Mouse (Mus musculus) heart, embryonic 13.5 days (tissue): Measurements from ENCODE around the gene Dnase1l2. TPM values are rescaled to one million over a fixed set of nuclear protein-coding genes. Genes with fewer than 3 reads are reported as not detected.
"Not testable (repeated sequence)": the region's sequence is repeated elsewhere in the genome, so short reads cannot be mapped to it uniquely, and the experiment has no call there.

ENCODE experiments used
- ATAC-seq: fragments of 200-750 bp; cut with Nextera tagmentation; 2 replicates; pipeline ENCODE4 v1.8.0; 2017; ENCODE audit warnings: moderate TSS enrichment; ENCODE audit not compliant: insufficient number of reproducible peaks, low FRiP score, low TSS enrichment; ENCODE audit errors: extremely low read depth
- H3K27ac ChIP-seq: fragments of 300-500 bp; sonication (generic); replicated peaks from 2 replicates; pipeline ENCODE4 v1.5.1; 2015; ENCODE audit warnings: moderate library complexity, mild to moderate bottlenecking, inconsistent platforms
- H3K27me3 ChIP-seq: fragments of 300-500 bp; sonication (generic); replicated peaks from 2 replicates; pipeline ENCODE4 v1.6.1; 2015; ENCODE audit warnings: mild to moderate bottlenecking, inconsistent platforms
- H3K36me3 ChIP-seq: fragments of 300-500 bp; sonication (generic); 2 replicates; pipeline ENCODE4 v1.6.1; 2015; ENCODE audit warnings: mild to moderate bottlenecking, inconsistent platforms
- H3K4me1 ChIP-seq: fragments of 300-500 bp; sonication (generic); 2 replicates; pipeline ENCODE4 v1.6.1; 2015; ENCODE audit warnings: inconsistent platforms
- H3K4me2 ChIP-seq: fragments of 300-500 bp; sonication (generic); 2 replicates; pipeline ENCODE4 v1.6.1; 2015; ENCODE audit warnings: inconsistent platforms, mild to moderate bottlenecking, moderate library complexity
- H3K4me3 ChIP-seq: fragments of 300-500 bp; sonication (generic); 2 replicates; pipeline ENCODE4 v1.5.1; 2015; ENCODE audit warnings: moderate library complexity, mild to moderate bottlenecking, inconsistent platforms
- H3K9ac ChIP-seq: fragments of 300-500 bp; sonication (generic); 2 replicates; pipeline ENCODE4 v1.6.1; 2015; ENCODE audit warnings: inconsistent platforms, mild to moderate bottlenecking, moderate library complexity
- H3K9me3 ChIP-seq: fragments of 300-500 bp; sonication (generic); 2 replicates; pipeline ENCODE4 v1.6.1; 2016; ENCODE audit warnings: inconsistent platforms
- WGBS: fragments of 180-500 bp; shearing (Covaris S2); methylation state at CpG from one replicate; pipeline ENCODE4 v1.1.7; 2015; ENCODE audit warnings: mixed read lengths; 5-methylcytosine and 5-hydroxymethylcytosine counted together
- polyA plus RNA-seq: library from polyadenylated mRNA; unstranded; fragments of >200 nt; fragmentation: Nextera tagmentation; extraction: Ambion mirVana; gene quantifications from 2 replicates; pipeline ENCODE4 v1.2.1, GENCODE M21; 2015

The Dnase1l2 gene
- polyA plus RNA-seq, 1 experiment from 2014 or later = 1.5 TPM

DNA sequence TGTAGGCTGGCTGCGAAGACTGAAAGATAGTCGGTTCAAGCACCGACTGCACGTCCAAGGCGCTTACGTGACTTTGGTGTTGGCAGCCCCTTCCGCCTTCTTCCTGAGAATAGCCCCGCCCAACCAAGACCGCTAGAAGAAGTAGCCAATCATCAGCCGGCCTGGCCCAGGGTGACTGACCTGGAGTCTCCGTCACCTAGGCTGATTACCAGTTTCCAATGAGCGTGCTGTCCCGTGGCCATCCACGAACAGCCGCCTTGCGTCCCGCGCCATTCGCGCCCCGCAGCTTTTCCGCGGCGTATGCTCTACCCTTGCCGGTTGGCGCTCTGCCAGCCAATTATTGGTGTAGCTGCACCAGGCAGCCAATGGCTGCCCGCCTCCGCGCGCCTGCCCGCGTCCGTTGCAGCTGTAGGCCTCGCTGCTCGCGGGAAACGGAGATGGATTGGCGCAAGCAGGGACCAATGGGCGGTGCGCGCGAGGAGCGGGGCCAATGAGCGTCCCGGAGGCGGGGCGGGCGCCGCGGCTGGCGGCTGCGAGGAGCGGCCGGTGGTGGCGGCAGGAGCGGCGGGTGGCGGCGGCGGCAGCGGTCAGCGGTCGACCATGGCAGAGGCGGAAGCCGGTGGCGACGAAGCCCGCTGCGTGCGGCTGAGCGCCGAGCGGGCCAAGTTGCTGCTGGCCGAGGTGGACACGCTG, 27.2 kb upstream of the Dnase1l2 start, which contains the start of the genes E4f1 and Pgp:
TSS of gene E4f1 (minus strand) at position 404 of the 693 bp plus-strand sequence.
TSS of gene Pgp (plus strand) at position 483 of the 693 bp plus-strand sequence.
- Histone ChIP-seq H3K4me3 (peak within 1 kb of the TSS; percentile 95), H3K27ac (peak within 1 kb of the TSS; percentile 89), H3K9me3 (no peaks in the 10 kb centered on the region), H3K27me3 (no peaks in the 10 kb centered on the region), H3K4me2 (peak within 1 kb of the TSS; percentile 100), H3K9ac (peak within 1 kb of the TSS; percentile 97), H3K4me1 (peaks cover 42% of the 10 kb centered on the region), H3K36me3 (peaks cover 24% of the 10 kb centered on the region)
- WGBS = under 1% methylated on average over 73 of the region's 75 CpGs
- ATAC-seq = peak; percentile 95

DNA sequence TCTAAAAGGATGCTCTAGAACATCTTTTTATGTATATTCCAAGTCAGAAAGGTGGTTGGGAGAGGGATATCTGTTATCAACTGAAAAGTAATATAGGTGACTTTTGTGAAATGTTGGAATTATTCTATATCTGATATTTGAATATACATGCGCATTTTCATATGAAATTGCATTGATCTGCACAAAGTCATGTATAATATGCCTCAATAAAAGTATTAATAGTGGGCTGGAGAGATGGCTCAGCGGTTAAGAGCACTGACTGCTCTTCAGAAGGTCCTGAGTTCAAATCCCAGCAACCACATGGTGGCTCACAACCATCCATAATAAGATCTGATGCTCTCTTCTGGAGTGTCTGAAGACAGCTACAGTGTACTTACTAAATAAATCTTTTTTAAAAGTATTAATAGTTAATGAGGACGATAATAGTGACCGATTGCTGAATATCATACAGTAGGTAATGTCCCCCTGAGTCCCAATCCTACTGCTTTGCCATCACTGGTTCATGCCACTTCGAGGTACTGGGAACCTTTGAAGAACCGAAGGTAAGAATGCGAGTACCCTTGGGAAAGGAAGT, 26.5 kb upstream of the Dnase1l2 start:
- ATAC-seq = no peak
- Histone ChIP-seq H3K9ac (peak overlapping the region; percentile 97), H3K27ac (peak overlapping the region; percentile 89), H3K4me3 (peak overlapping the region; percentile 95), H3K27me3 (no peaks in the 10 kb centered on the region), H3K4me1 (peaks cover 40% of the 10 kb centered on the region), H3K4me2 (peak overlapping the region; percentile 100), H3K9me3 (no peaks in the 10 kb centered on the region), H3K36me3 (peaks cover 18% of the 10 kb centered on the region)
- WGBS = 17% methylated on average over 7 of the region's 7 CpGs

DNA sequence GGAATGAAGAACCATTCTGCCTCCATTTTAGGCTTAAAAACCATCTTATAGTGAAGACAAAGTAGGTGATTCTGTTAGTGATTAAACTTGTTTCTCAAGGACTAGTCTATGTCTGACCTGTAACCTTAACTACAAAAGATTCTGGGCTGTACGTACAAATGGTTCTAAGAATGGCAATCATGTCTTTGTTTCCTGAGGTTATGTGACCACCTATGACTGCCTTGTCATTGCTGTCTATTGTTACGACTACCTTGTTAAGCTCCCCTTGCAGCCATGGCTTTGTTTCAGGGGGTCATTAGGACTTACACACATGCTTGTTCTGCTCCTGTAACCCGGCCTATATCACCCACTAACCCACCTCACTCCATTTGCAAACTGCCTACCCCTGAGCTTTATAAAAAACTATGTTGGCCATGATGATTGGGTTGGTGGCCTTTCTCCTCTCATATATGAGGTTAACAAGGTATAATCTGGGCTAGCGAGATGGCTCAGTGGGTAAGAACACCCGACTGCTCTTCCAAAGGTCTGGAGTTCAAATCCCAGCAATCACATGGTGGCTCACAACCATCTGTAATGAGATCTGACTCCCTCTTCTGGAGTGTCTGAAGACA, 25.8 kb upstream of the Dnase1l2 start:
- Histone ChIP-seq H3K9ac (no peak overlapping the region), H3K36me3 (peaks cover 11% of the 10 kb centered on the region), H3K9me3 (no peaks in the 10 kb centered on the region), H3K4me1 (peaks cover 34% of the 10 kb centered on the region), H3K27ac (no peak overlapping the region), H3K4me3 (no peak overlapping the region), H3K27me3 (no peaks in the 10 kb centered on the region), H3K4me2 (no peak overlapping the region)
- 93% methylated on average over 5 of the region's 5 CpGs for whole genome bisulfite sequencing
- no peak for ATAC-seq

DNA sequence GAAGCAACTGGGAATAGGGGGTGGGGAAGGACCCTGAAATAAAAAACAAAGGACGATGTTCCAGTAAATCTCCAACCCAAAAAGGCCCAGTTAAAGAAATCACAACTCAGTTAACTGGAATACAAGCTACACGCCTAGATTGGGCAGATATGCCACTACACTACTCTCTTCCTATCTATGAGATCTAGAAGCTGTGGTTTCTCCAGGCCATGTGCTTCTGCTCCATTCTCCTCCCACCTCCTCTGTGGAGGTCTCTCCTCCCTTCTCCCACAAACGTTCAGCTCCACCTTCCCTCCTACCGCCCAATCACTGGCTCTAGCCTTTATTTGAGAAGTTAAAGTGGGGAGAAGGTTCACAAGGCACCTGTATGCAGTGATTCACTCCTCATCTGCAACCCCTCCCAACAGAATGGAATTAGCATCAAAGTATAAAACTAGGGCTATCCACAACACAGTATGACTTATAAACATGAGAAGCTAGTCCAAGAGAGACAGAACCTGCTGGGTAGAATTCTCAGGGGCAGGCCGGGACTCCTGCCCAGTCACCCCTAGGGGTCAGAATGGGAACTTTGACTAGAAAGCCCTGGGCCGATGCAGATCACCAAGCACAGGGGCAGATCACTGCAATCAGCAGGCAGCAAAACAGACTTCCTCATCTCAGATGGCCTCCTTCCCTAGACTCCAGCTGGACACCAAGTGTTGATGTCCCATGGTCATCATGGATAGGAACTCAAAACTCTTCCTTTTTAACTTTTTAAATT, 20.6 kb upstream of the Dnase1l2 start:
- Histone ChIP-seq H3K9ac (no peak overlapping the region), H3K4me2 (peak overlapping the region; percentile 20; the same call in 1 of the 2 replicates), H3K27me3 (no peaks in the 10 kb centered on the region), H3K4me1 (peaks cover 14% of the 10 kb centered on the region), H3K4me3 (no peak overlapping the region), H3K27ac (peak overlapping the region; percentile 16; the same call in 1 of the 2 replicates), H3K9me3 (no peaks in the 10 kb centered on the region), H3K36me3 (no peaks in the 10 kb centered on the region)
- 44% methylated on average over 6 of the region's 6 CpGs for WGBS
- no peak for ATAC-seq

DNA sequence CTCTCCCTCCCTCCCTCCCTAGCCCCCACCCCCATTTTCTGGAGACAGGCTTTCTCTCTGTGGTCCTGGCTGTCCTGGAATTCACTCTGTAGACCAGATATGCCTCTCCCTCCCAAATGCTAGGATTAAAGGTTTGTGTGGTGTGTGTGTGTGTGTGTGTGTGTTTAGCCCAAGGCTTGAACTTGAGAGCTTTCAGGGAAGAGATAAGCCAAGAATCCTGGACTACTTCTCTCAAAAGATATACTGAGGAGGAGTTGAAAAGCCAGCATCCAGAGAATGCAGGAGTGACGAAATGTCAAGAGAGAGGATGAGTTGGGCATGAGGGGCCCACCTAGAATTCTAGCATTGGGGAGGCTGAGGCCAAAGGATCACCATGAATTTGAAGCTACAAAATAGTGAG, 20.0 kb upstream of the Dnase1l2 start:
- ATAC-seq = no peak
- peak overlapping the region; percentile 20; the same call in 1 of the 2 replicates for H3K4me2 ChIP-seq

DNA sequence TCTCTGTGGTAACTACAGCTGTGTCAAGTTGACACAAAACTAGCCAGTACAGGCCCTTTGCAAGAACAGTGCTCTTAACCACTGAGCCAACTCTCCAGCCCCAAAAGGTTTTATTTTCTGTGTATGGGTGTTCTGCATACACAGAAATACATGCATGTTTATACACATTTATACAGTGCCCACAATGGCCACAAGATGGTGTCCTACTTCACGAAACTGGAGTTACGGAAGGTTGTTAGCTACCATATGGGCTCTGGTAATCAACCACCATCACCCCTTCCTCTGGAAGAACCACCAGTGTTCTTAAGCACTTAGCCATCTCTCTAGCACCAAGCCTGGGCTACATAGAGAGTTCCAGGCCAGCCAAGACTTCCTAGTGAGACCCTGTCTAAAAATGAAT, 18.7 kb upstream of the Dnase1l2 start:
- H3K4me1 ChIP-seq = peaks cover 14% of the 10 kb centered on the region
- no peaks in the 10 kb centered on the region for H3K9me3 ChIP-seq
- H3K4me2 ChIP-seq = no peak overlapping the region
- WGBS = 69% methylated on average over 2 of the region's 2 CpGs
- H3K4me3 ChIP-seq = no peak overlapping the region
- H3K36me3 ChIP-seq = no peaks in the 10 kb centered on the region
- no peak overlapping the region for H3K27ac ChIP-seq
- no peak overlapping the region for H3K9ac ChIP-seq
- ATAC-seq = no peak
- no peaks in the 10 kb centered on the region for H3K27me3 ChIP-seq

More for the DNA sequence above, 20.0 kb upstream of the Dnase1l2 start:
- Histone ChIP-seq H3K36me3 (no peaks in the 10 kb centered on the region), H3K4me3 (no peak overlapping the region), H3K4me1 (peaks cover 14% of the 10 kb centered on the region), H3K27ac (peak overlapping the region; percentile 50; the same call in 1 of the 2 replicates), H3K27me3 (no peaks in the 10 kb centered on the region), H3K9ac (0 out of 2 replicates have a peak overlapping the region, but pooled peaks have one; percentile 37), H3K9me3 (no peaks in the 10 kb centered on the region)
- WGBS = 50% methylated on average over 1 of the region's 1 CpGs

DNA sequence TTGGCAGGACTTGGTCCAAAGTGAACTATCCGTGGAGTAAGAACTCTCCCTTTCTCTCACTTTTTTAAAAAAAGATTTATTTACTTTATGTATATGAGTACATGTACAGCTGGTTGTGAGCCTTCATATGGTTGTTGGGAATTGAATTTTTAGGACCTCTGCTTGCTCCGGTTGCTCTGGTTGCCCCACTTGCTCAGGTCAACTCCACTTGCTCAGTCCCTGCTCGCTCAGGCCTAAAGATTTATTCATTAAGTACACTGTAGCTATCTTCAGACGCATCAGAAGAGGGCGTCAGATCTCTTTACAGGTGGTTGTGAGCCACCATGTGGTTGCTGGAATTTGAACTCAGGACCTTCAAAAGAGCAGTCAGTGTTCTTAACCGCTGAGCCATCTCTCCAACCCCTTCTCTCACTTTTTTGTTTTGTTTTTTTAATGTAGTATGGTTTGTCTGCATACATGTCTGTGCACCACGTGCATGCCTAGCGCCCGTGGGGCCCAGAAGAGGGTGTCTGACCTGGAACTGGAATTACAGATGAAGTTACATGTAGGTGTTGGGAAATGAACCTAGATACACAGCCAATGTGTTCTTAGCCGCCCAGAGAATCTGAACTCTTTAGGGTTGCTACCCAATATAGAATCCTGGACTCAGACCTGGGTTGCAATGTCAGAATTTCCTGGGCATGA, 12.8 kb upstream of the Dnase1l2 start:
- Histone ChIP-seq H3K4me3 (peak overlapping the region; percentile 87), H3K36me3 (peaks cover 12% of the 10 kb centered on the region), H3K4me2 (peak overlapping the region; percentile 80), H3K27ac (peak overlapping the region; percentile 73), H3K4me1 (peaks cover 20% of the 10 kb centered on the region)
- H3K9me3 ChIP-seq, H3K9ac ChIP-seq, H3K27me3 ChIP-seq, ATAC-seq: not testable (repeated sequence)
- 52% methylated on average over 10 of the region's 10 CpGs for WGBS

DNA sequence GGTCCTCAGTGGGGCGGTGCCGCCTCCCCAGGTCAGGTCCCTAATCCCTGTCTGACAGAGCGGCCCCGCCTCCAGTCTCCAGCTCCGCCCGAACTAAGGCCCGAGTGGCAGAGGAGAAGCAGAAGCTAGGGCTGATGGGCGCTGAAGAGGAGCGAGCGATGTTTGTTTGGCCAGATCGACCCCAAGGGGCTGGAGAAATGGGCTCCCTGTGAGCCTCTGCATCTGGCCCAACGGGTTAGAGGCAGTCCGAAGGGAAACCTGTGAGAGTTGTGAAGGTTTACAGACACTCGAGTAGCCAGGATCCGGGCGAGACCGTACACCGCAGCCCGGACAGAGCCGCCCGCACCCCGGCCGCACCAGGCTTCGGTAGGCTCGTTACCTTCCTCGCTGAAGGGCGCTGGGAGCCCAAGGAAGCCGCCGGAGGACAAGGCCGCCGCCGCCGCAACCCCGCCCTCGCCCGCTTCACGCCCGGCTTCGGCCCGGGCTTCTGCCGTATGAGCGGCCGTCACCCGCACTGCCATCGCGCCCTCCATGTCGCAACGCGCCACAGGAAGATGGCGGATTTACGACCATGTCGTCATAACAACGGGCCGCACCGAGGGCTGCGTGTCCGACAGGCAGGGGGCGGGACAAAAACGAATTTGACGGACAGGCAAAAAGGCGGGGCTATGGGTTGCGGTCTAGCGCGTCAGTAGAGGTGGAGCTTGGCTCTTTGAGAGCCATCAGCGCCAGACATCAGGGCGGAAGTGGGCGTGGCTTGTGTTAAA, 12.0 kb upstream of the Dnase1l2 start:
- Histone ChIP-seq H3K4me3 (peak overlapping the region; percentile 87), H3K36me3 (peaks cover 19% of the 10 kb centered on the region), H3K9me3 (no peaks in the 10 kb centered on the region), H3K27ac (peak overlapping the region; percentile 97), H3K9ac (peak overlapping the region; percentile 95), H3K4me1 (peaks cover 20% of the 10 kb centered on the region), H3K4me2 (peak overlapping the region; percentile 80), H3K27me3 (no peaks in the 10 kb centered on the region)
- WGBS = 1% methylated on average over 67 of the region's 67 CpGs
- peak; percentile 94 for ATAC-seq

DNA sequence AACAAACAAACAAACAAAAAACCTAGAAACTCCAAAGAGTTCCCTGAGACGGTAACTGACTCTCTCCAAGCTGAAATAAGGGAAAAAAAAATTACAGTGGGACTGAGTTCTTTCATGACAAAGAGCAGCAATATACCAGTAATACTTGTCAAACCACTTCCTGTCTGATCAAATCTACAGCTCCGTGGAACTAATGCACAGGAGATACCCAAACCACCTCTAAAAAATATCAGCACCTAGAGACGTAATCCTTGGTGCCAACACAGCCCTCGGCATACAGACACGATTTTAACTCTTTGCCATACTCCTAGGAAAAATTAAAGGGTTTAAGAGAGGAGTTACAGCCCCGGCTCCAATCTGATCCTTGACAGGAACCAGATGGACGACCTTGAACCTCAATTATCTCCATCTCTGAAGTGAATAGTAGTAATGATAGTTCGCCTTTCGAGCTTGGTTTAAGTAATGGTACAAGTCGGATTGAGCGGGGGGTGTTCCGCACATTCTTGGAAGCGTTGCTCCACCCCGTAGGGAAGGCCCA, 11.4 kb upstream of the Dnase1l2 start:
- peak overlapping the region; percentile 95 for H3K9ac ChIP-seq
- H3K9me3 ChIP-seq = no peaks in the 10 kb centered on the region
- no peaks in the 10 kb centered on the region for H3K27me3 ChIP-seq
- H3K4me3 ChIP-seq = peak overlapping the region; percentile 87
- H3K36me3 ChIP-seq = peaks cover 26% of the 10 kb centered on the region
- 4% methylated on average over 14 of the region's 14 CpGs for WGBS
- peak overlapping the region; percentile 97 for H3K27ac ChIP-seq
- H3K4me1 ChIP-seq = peaks cover 20% of the 10 kb centered on the region
- no peak for ATAC-seq
- peak overlapping the region; percentile 80 for H3K4me2 ChIP-seq

DNA sequence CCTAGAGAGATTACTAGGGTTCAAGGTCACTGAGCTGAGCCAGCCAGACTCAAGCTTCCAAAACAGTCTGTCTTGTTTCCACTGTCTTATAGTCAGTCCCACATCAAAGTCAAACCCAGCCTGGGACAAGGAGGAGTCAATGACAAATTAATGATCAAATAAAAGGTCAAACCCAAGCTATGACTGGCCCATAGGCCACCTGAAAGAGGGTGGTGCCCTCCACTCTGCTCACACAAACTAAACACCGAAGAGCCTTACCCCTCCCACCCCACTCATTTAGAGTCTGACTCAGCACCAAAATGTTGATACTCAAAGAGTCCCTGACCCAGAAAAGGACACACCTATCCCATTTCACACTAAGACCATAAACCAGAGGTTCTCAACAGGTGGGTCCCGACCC, 10.5 kb upstream of the Dnase1l2 start:
- H3K9me3 ChIP-seq = no peaks in the 10 kb centered on the region
- peaks cover 20% of the 10 kb centered on the region for H3K4me1 ChIP-seq
- H3K4me3 ChIP-seq = peak overlapping the region; percentile 87; the same call in 1 of the 2 replicates
- H3K27ac ChIP-seq = no peak overlapping the region
- no peaks in the 10 kb centered on the region for H3K27me3 ChIP-seq
- no peak for ATAC-seq
- H3K36me3 ChIP-seq = peaks cover 35% of the 10 kb centered on the region
- no peak overlapping the region for H3K9ac ChIP-seq
- H3K4me2 ChIP-seq = peak overlapping the region; percentile 80
- 72% methylated on average over 2 of the region's 2 CpGs for whole genome bisulfite sequencing
